8 mouse cellular contexts compared by ENCODE assay signal in the genomic region with DNA sequence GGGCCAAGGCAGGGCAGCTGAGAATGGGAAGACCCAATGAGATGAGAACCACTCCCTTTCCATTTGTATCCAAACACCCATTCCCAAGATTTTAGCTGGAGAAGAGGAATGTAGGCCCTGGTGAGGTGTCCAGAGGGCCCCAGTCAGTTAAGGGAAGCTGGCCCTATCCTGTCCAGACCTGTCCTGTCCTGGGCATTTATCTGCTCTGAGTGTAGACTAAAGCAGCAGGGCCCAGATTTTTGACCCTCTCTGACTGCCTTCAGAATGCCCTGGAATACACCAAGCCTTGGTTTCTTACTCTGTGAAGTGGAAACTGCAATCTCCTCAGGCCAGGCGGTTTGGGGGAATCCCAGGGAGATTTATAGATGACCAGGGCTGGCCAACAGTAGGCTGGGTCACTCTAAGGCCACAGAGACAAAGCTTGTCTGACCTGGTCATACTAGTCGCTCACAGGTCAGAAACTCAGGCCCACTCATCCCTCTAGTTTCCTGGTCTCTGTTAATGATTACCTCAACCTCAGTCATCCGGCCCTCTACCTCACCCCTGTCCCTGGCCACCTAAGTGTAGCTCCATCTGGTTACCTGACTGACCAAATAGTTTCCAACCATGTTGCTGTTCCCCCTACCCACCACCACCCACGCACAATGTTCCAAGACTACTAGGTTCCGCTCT. TPM values are rescaled to one million over a fixed set of nuclear protein-coding genes. Genes with fewer than 3 reads are reported as not detected.
A peak's percentile ranks its signal among the peaks of the same experiment; 100 is the strongest.
DNase-seq lines count a peak whose midpoint lies in the region; ATAC-seq and TF ChIP-seq lines count a peak whose summit lies in the region.

No protein-coding gene starts in this region.

- H3K27me3 ChIP-seq in testis, adult 2 months (ENCODE audit: control insufficient read depth, insufficient read depth, low read length): no peaks in the 10 kb centered on the region
- H3K27me3 ChIP-seq in heart, embryonic 16.5 days (ENCODE audit: control insufficient read depth, insufficient read depth, low read length): no peaks in the 10 kb centered on the region
- no peaks in the 10 kb centered on the region for H3K27me3 ChIP-seq in limb, embryonic 13.5 days
- no peaks in the 10 kb centered on the region for H3K27me3 ChIP-seq in small intestine, adult 2 months (ENCODE audit: control insufficient read depth, insufficient read depth, low read length)

- no peaks in the 10 kb centered on the region for H3K36me3 ChIP-seq in testis, adult 2 months (ENCODE audit: control insufficient read depth, insufficient read depth, low read length)
- H3K36me3 ChIP-seq in heart, embryonic 16.5 days (ENCODE audit: control insufficient read depth, insufficient read depth): no peaks in the 10 kb centered on the region
- H3K36me3 ChIP-seq in limb, embryonic 13.5 days: no peaks in the 10 kb centered on the region
- H3K36me3 ChIP-seq in small intestine, adult 2 months (ENCODE audit: control insufficient read depth, insufficient read depth, low read length): no peaks in the 10 kb centered on the region

- 90% methylated on average over 5 of the region's 5 CpGs for WGBS in heart, embryonic 16.5 days
- WGBS in limb, embryonic 13.5 days: 86% methylated on average over 5 of the region's 5 CpGs
- WGBS in small intestine, adult 2 months: 47% methylated on average over 5 of the region's 5 CpGs

- H3K27ac ChIP-seq in testis, adult 2 months (ENCODE audit: control insufficient read depth, insufficient read depth, low read depth, low read length): peak overlapping the region; percentile 3; the same call in 1 of the 2 replicates
- H3K27ac ChIP-seq in heart, embryonic 16.5 days (ENCODE audit: low read length): no peak overlapping the region
- no peak overlapping the region for H3K27ac ChIP-seq in limb, embryonic 13.5 days
- peak overlapping the region; percentile 76 for H3K27ac ChIP-seq in small intestine, adult 2 months (ENCODE audit: insufficient read depth, low read depth, low read length)

- no peak for TF ChIP-seq POLR2A in testis, adult 2 months (IDR thresholded peaks at IDR 0.05; ENCODE audit: control insufficient read depth, low read depth, low read length)
- no peak for TF ChIP-seq POLR2A in small intestine, adult 2 months (IDR thresholded peaks at IDR 0.05; ENCODE audit: low read depth, low read length)

- peak overlapping the region; percentile 79 for H3K4me2 ChIP-seq in heart, embryonic 16.5 days (ENCODE audit: low read depth, low read length)
- H3K4me2 ChIP-seq in limb, embryonic 13.5 days (replicated peaks): peak overlapping the region; percentile 80

- peak overlapping the region; percentile 87 for H3K4me3 ChIP-seq in testis, adult 2 months (ENCODE audit: control insufficient read depth, low read depth, low read length)
- peak overlapping the region; percentile 87 for H3K4me3 ChIP-seq in heart, embryonic 16.5 days (ENCODE audit: low read length)
- peak overlapping the region; percentile 79 for H3K4me3 ChIP-seq in limb, embryonic 13.5 days
- peak overlapping the region; percentile 89 for H3K4me3 ChIP-seq in small intestine, adult 2 months (ENCODE audit: low read depth, low read length)

- TF ChIP-seq CTCF in testis, adult 2 months (IDR thresholded peaks at IDR 0.05; ENCODE audit: control insufficient read depth, insufficient read depth, insufficient replicate concordance, low read depth, low read length): no peak
- no peak for TF ChIP-seq CTCF in small intestine, adult 2 months (IDR thresholded peaks at IDR 0.05; ENCODE audit: extremely low read depth, insufficient read length, insufficient replicate concordance, low read depth, low read length)

- ATAC-seq in heart, embryonic 16.5 days (replicated peaks; ENCODE audit: extremely low read depth, insufficient read depth, low FRiP score): 0 out of 2 replicates have a peak, but pooled peaks have one; percentile 2
- peak; percentile 21; the same call in 1 of the 2 replicates for ATAC-seq in limb, embryonic 13.5 days (ENCODE audit: low FRiP score, low read depth)

- no peak for DNase-seq in testis, postnatal 10 days (ENCODE audit: low spot score)
- no peak for DNase-seq in embryo, embryonic 11 days
- DNase-seq in adrenal gland, adult 18-20 months (ENCODE audit: low spot score in 2 of 2): no peak
- DNase-seq in adrenal gland, adult 2 months: no peak

- H3K9ac ChIP-seq in heart, embryonic 16.5 days (ENCODE audit: low read length): peak overlapping the region; percentile 71
- H3K9ac ChIP-seq in limb, embryonic 13.5 days: peak overlapping the region; percentile 76

- no peaks in the 10 kb centered on the region for H3K9me3 ChIP-seq in heart, embryonic 16.5 days (replicated peaks; ENCODE audit: control insufficient read depth, low read length)
- H3K9me3 ChIP-seq in limb, embryonic 13.5 days: no peaks in the 10 kb centered on the region

- peaks cover 14% of the 10 kb centered on the region for H3K4me1 ChIP-seq in testis, adult 2 months (ENCODE audit: control insufficient read depth, insufficient read depth, low read length)
- H3K4me1 ChIP-seq in heart, embryonic 16.5 days (ENCODE audit: control insufficient read depth, insufficient read depth, low read length): peaks cover 8% of the 10 kb centered on the region; the same call in 1 of the 2 replicates
- H3K4me1 ChIP-seq in limb, embryonic 13.5 days: peaks cover 10% of the 10 kb centered on the region
- peaks cover 23% of the 10 kb centered on the region for H3K4me1 ChIP-seq in small intestine, adult 2 months (ENCODE audit: control insufficient read depth, insufficient read depth, insufficient read length, low read length)

RNA-seq across cellular contexts. Expression of a gene that starts 0.6 kb away (rescaled TPM):
- 0.85 and 2.2 TPM in 2 replicates for polyA plus RNA-seq in testis, adult 2 months (2012; rRNA removed)
- polyA plus RNA-seq in heart, embryonic 16.5 days (2015; fragmentation: Nextera tagmentation; extraction: Ambion mirVana): 5.0 and 7.4 TPM in 2 replicates
- 5.5 and 5.6 TPM in 2 replicates for polyA plus RNA-seq in limb, embryonic 13.5 days (2015; fragmentation: Nextera tagmentation; extraction: Ambion mirVana)
- 15.6 and 17.2 TPM in 2 replicates for polyA plus RNA-seq in small intestine, adult 2 months (2012; rRNA removed)
- total RNA-seq in adrenal gland, adult 18-20 months (2021): 1 to 10 TPM; 4.2 to 4.6 TPM
- total RNA-seq in adrenal gland, adult 2 months (2021): 1 to 10 TPM; 4.1 to 6.1 TPM
- polyA plus RNA-seq in adrenal gland, adult 2 months (2012; rRNA removed): 8.4 and 11.2 TPM in 2 replicates

RNA-seq across cellular contexts. Expression of a gene that starts 20.6 kb away (rescaled TPM):
- 0.05 and 0.06 TPM in 2 replicates for polyA plus RNA-seq in testis, adult 2 months (2012; rRNA removed)
- 0.17 and 0.24 TPM in 2 replicates for polyA plus RNA-seq in heart, embryonic 16.5 days (2015; fragmentation: Nextera tagmentation; extraction: Ambion mirVana)
- polyA plus RNA-seq in limb, embryonic 13.5 days (2015; fragmentation: Nextera tagmentation; extraction: Ambion mirVana): not detected in 2 replicates
- 1.4 and 5.1 TPM in 2 replicates for polyA plus RNA-seq in small intestine, adult 2 months (2012; rRNA removed)
- total RNA-seq in adrenal gland, adult 18-20 months (2021): 1 to 10 TPM in 1 of 2 experiments, not detected in 1; 2.8 TPM
- under 1 TPM in 1 of 2 experiments, not detected in 1; 0.78 TPM for total RNA-seq in adrenal gland, adult 2 months (2021)
- polyA plus RNA-seq in adrenal gland, adult 2 months (2012; rRNA removed): 0.19 and 0.20 TPM in 2 replicates

RNA-seq across cellular contexts. Expression of a gene that starts 33.4 kb away (rescaled TPM):
- polyA plus RNA-seq in testis, adult 2 months (2012; rRNA removed): 0.11 and 0.14 TPM in 2 replicates
- 0.17 and 0.26 TPM in 2 replicates for polyA plus RNA-seq in heart, embryonic 16.5 days (2015; fragmentation: Nextera tagmentation; extraction: Ambion mirVana)
- polyA plus RNA-seq in limb, embryonic 13.5 days (2015; fragmentation: Nextera tagmentation; extraction: Ambion mirVana): 0.25 and 0.37 TPM in 2 replicates
- polyA plus RNA-seq in small intestine, adult 2 months (2012; rRNA removed): 0.65 and 1.4 TPM in 2 replicates
- 1 to 10 TPM in 1 of 2 experiments, not detected in 1; 4.4 TPM for total RNA-seq in adrenal gland, adult 18-20 months (2021)
- 1 to 10 TPM in 1 of 2 experiments, under 1 TPM in 1; 0.17 to 5.7 TPM for total RNA-seq in adrenal gland, adult 2 months (2021)
- 3.3 and 10.3 TPM in 2 replicates for polyA plus RNA-seq in adrenal gland, adult 2 months (2012; rRNA removed)

RNA-seq across cellular contexts. Expression of a gene that starts 59.4 kb away (rescaled TPM):
- polyA plus RNA-seq in testis, adult 2 months (2012; rRNA removed): 98.0 and 110 TPM in 2 replicates
- 4.8 and 6.5 TPM in 2 replicates for polyA plus RNA-seq in heart, embryonic 16.5 days (2015; fragmentation: Nextera tagmentation; extraction: Ambion mirVana)
- 11.0 and 12.2 TPM in 2 replicates for polyA plus RNA-seq in limb, embryonic 13.5 days (2015; fragmentation: Nextera tagmentation; extraction: Ambion mirVana)
- 26.9 and 51.7 TPM in 2 replicates for polyA plus RNA-seq in small intestine, adult 2 months (2012; rRNA removed)
- total RNA-seq in adrenal gland, adult 18-20 months (2021): 100 to 1,000 TPM; 117 to 127 TPM
- total RNA-seq in adrenal gland, adult 2 months (2021): 100 to 1,000 TPM; 140 to 146 TPM
- 136 and 180 TPM in 2 replicates for polyA plus RNA-seq in adrenal gland, adult 2 months (2012; rRNA removed)

Comparison
In these comparisons a context has a peak if more than half of its experiments do, and no peak if none do; other contexts are left out.
1. H3K27ac ChIP-seq: peak in testis, adult 2 months (single experiment) and small intestine, adult 2 months (single experiment); none in heart, embryonic 16.5 days (single experiment) and limb, embryonic 13.5 days (single experiment).
2. Peak in every context shown above with its lines, with median percentiles within 50 percentile points of each other: H3K4me3 ChIP-seq.